Mouse (Mus musculus) right cerebral cortex, postnatal 10 days (tissue): ENCODE data around the gene Hcn1.
"Not testable (repeated sequence)": the region's sequence is repeated elsewhere in the genome, so short reads cannot be mapped to it uniquely, and the experiment has no call there.

Experiments used
- DNase-seq, 2 experiments: peaks; one replicate each; pipeline ENCODE4 v3.0.0; 2021; ENCODE audit warnings: low spot score in 2 of 2

Hcn1 gene

GRCm38 (mm10) chr13:117877787-117878186 is 275.7 kb downstream of the Hcn1 start:
- no peak for DNase-seq

DNA sequence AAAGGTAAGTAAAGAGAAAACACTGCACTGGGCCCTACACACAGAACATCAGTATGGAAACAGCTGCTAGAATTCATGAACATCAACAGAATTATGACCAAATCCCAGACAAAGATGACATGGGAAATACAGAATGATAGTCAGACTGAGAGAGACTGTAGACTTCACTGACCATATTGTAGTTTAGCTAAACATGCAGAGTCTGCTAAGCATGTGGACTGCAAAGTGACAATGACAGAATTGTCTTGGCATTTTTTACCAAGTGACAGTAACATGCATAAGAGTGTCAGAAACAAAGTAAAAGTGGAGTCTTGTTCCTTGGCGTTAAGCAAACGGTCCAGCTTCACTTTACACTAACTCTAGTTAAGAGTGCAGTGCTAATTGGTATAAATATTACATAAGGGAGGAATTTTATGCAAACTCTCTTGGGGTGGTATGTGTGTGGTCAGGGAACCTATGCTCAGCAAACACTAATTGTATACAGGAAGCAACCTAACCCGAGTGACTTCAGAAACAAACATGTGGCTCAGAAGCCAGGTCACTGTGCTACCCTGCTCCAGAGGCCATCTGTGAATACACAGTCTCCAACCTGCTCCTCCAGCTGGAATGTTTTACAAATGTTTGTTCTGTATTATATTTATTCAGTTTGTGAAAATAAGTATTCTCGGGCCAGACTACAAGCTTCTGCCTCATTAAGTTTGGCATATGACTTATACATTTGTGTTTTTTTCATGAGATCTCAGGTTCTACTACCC is 278.5 kb downstream of the Hcn1 start:
- no peak for DNase-seq

GRCm38 (mm10) chr13:117892076-117892475 is 290.0 kb downstream of the Hcn1 start:
- no peak for DNase-seq

GRCm38 (mm10) chr13:117898052-117898451 is 295.9 kb downstream of the Hcn1 start:
- peak in 1 of 2 experiments; percentile 33 for DNase-seq

DNA sequence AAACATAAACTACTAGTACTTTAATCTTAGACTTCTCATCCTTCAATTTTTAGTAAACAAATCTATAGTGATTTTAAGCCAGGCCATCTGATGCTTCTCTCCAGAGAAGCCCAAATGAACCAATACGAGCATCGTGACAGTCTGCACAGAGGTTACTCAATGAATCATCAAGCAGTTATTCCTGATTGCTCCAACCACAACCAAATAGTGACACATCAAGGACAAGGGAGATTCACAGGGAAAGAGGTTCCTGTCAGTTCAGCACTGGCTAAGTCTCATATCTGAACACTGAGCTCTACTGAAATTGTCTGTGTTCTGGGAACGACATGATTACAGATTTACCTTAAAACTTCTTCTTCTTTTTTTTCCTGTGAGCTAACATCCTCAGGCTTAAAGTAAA is 305.7 kb downstream of the Hcn1 start:
- no peak for DNase-seq

DNA sequence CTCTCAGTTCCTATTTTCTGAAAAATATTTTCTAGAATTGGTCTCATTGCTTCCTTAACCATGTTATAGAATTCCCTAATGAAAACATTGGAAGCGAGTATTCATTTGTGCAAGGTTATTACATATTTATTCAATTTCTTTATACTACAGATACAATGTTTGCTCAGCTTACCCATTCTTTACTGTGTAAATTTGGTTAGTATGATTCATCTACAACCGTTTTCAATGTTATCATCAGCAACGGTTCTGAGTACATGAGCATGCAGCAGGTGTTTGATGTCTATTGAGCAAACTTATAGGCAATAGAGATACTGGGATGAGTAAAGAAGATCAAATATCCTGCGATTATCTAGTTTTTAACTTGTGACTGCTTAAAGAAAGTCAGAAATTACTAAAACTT is 327.6 kb downstream of the Hcn1 start:
- DNase-seq: no peak

GRCm38 (mm10) chr13:117931746-117932145 is 329.6 kb downstream of the Hcn1 start:
- DNase-seq: no peak

GRCm38 (mm10) chr13:117938761-117939160 is 336.6 kb downstream of the Hcn1 start:
- DNase-seq: no peak

- DNase-seq: peak in 1 of 2 experiments; percentile 29
These were observed 338.6 kb downstream of the Hcn1 start for GRCm38 (mm10) chr13:117940536-117941280.

DNA sequence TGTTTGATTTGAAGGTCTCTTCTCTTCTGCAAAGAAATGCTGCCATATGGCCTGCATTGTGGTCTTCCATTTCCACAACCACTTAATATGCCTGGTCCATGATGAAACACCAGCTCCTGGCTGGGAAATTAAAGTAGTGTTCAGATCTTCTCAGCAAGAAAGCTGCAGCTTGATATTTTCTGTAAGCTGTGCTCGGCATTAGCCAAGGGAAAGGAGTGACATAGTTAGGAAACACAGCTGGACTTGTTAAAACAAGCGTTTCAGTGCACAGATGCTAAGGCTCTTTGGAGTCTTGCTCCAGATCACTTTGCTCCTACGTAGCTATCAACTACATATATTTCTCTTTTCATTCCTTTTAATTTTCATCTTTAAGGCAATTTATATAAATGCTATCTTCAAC is 344.7 kb downstream of the Hcn1 start:
- no peak for DNase-seq

DNA sequence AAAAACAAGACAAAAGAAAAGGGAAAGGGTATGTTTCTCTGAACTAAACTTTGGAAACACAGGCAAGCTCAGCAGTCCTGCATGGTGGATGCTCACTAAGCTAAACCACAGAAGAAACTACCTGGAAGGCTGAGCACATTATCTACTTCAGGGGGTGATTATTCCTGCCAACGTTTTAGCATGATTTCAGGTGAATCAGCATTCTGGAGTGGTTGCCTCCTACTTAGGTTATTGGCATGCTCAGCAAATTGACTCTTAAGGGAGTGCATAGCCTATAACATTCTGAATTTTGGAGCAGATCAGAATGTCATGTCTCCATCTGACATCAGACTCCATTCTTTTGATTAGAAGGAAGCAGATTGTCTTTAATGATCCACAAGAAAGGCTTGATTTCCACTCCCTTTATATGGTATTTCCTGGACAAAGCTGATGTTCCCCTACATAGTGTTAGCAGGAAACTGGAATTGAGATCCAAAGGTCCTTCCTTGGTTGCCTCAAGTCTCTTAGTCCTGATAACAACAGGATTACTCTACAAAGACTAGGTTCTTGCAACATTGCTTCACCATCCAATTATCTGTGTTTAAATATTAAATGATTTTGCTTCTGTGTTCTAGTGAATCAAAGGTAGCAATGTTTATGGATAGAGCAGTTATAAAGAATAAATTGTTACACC is 345.7 kb downstream of the Hcn1 start:
- DNase-seq: no peak

DNA sequence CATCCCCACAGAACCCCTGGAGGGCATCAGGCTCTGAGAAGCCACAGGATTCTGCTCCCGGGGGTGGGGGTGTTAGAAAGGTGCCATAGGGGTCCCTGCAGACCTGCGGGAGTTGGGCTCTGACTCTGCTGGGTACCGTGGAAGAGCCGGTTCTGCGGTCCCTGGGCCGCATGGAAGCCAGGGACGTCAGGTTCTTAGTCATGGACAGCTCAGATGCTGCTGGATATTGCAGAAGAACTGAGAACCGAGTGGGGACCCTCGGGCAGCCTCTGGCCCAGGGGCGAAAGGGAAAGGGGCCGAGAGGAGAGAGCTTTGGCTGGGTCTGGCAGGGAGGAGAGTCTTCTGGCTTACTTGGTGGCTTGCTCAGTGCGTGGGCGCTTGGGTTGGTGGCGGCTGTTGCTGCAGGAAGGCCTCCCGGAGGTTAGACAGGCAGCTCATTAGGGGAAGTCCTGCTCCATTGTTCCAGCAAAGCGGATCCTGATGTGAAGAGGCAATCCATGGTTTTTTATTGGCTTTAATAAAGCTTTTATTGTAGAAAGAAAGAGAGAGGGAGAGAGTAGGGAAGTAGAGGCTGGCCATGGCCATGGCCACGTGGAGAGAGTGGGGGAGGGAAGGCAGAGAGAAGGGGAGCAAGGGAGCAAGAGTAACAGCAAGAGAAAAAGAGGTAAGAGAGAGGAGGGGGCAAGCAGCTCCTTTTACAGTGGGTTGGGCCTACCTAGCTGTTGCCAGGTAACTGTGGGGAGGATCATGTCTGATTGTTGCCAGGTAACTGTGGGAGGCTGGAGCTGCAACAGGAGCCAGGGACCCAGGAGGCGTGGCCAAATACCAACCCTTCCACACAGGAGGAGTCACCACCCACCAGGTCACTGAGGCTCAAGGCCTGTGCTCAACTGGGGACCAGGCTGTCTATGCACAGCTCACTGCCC is 356.6 kb downstream of the Hcn1 start:
- DNase-seq: no peak

GRCm38 (mm10) chr13:117964620-117965019 is 362.5 kb downstream of the Hcn1 start:
- DNase-seq: no peak

DNA sequence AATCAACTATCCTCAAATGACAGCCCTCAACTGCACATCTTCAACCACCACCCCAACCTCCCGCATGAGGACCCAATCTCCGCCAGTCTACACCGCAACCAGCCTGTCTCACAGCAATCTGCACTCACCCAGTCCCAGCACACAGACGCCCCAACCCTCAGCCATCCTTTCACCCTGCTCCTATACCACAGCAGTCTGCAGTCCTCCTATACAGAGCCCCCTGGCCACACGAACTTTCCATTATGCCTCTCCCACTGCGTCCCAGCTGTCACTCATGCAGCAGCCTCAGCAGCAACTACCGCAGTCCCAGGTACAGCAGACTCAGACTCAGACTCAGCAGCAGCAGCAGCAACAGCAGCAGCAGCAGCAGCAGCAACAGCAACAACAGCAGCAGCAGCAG is 373.3 kb downstream of the Hcn1 start:
- DNase-seq: no peak

DNA sequence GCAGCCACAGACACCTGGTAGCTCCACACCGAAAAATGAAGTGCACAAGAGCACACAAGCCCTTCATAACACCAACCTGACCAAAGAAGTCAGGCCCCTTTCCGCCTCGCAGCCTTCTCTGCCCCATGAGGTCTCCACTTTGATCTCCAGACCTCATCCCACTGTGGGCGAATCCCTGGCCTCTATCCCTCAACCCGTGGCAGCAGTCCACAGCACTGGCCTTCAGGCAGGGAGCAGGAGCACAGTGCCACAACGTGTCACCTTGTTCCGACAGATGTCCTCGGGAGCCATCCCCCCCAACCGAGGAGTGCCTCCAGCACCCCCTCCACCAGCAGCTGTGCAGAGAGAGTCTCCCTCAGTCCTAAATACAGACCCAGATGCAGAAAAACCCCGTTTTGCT is 373.7 kb downstream of the Hcn1 start:
- DNase-seq: no peak

GRCm38 (mm10) chr13:117984339-117984738 is 382.2 kb downstream of the Hcn1 start:
- no peak for DNase-seq

DNA sequence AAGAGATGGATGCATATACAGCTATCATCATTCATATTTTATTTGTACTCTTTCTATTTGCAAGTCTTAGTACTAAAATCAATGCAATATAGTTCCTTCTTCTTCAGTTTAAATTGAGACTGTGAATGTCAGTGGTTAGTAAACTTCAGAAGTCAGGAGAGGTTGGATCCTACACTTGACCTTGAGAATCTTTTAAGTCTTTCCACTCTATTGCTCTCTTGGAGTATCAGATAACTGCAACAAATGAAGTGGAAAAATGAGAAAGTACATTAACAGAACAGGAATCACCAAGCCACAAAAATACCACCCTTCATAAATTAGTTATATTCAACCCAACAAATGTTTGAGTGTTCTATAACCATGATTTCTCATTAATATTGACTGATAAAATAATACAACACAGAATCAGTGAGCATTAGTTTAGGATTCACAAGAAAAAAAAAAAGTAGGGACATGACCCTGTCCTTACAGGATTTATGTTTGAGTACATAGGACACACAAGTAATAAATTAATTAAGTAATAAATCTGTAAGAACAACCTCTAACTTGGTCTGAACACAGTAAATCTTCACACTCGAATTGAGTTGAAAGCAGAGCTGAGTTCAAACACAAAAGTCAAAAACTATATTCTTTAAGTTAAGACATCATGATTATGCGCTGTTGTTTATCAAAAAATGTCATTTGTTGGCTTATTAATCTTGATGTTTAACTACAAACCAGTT is 397.8 kb downstream of the Hcn1 start:
- no peak for DNase-seq

GRCm38 (mm10) chr13:118000538-118000937 is 398.4 kb downstream of the Hcn1 start:
- DNase-seq: no peak

DNA sequence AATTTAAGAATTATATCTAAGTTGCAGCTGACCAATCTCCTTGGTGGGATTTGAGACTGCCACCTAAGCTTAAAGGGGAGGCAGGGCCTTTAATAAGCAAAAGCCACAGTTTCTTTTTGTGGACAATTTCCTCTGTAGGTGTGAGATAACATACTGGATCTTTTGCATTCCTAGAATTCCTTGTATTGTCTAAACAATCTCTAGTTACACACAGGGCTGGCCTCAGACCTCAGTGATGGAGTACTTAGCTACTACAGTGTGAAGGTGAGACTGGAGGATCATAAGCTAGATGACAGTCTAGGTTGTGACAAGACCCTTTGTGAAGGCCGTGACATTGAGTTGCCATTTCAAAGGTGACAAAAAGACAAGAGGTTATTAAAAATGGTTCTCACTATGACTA is 419.1 kb downstream of the Hcn1 start:
- DNase-seq: no peak

DNA sequence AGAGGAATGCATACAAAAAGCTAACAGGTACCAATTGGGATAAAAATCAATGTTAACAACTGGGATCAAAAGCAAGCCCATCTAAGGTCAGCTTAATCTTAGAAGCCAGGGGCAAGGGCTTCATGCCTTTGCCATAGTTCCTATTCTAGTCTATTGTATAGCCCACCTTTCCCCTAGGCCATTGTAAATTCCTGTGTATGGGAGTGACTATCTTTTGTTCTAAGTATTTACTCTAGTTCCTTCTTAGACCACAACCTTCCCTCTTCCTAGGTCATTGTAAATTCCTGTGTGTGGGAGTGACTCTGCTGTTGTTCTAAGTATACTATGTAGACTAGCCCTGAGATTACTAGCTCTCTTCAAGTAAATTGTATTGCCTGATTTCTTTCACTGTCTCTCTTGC is 420.8 kb downstream of the Hcn1 start:
- not testable (repeated sequence) for DNase-seq

- DNase-seq: no peak
These were observed 421.3 kb downstream of the Hcn1 start for GRCm38 (mm10) chr13:118023381-118023780.
